Mouse (Mus musculus): ENCODE measurements around the gene Cort.

GRCm38 (mm10) chr4:149172083-149172482 is 45.5 kb upstream of the Cort start:
- TF ChIP-seq CTCF (conservative IDR thresholded peaks at IDR 0.05; ENCODE audit: insufficient read depth, insufficient read length, low read depth, low read length): no peak
- TF ChIP-seq POLR2A (IDR thresholded peaks at IDR 0.05; ENCODE audit: low read depth, low read length): no peak

Data from kidney, adult 2 months (tissue).